Mouse (Mus musculus) Muller cell, postnatal 12 days (primary cell): ENCODE measurements around the gene Muc13.
A peak's percentile ranks its signal among the peaks of the same experiment; 100 is the strongest.

Experiments used
- DNase-seq: peaks from one replicate; pipeline ENCODE4 v3.0.0-alpha.2; 2015; ENCODE audit errors: inconsistent ontology term

Gene Muc13

GRCm38 (mm10) chr16:33769848-33770247, 24.0 kb upstream of the Muc13 start:
- no peak for DNase-seq

GRCm38 (mm10) chr16:33770778-33771454, 22.9 kb upstream of the Muc13 start:
- DNase-seq, result no peak

GRCm38 (mm10) chr16:33772809-33773208, 21.0 kb upstream of the Muc13 start:
- no peak for DNase-seq

DNA sequence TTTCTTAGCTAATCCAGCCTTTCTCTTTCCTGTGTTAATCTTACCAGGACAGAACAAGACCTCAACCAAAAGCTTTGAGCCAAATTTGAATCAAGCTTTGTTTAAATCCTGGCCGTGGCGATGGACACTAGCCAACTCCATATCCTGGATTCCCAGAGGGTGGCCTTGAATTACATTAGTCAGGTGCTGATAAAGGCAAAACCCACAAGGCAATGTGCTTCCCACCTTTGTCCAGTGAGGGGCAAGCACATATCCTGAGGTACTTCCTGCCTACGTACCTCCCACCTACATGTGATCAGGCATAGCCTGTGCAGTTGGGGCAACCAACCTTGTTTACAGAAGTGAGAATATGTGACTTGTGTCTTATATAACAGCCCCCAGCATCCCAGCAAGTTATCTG, 18.9 kb upstream of the Muc13 start:
- no peak for DNase-seq

- DNase-seq, result no peak
Observed at GRCm38 (mm10) chr16:33775733-33776335, 18.0 kb upstream of the Muc13 start.

DNA sequence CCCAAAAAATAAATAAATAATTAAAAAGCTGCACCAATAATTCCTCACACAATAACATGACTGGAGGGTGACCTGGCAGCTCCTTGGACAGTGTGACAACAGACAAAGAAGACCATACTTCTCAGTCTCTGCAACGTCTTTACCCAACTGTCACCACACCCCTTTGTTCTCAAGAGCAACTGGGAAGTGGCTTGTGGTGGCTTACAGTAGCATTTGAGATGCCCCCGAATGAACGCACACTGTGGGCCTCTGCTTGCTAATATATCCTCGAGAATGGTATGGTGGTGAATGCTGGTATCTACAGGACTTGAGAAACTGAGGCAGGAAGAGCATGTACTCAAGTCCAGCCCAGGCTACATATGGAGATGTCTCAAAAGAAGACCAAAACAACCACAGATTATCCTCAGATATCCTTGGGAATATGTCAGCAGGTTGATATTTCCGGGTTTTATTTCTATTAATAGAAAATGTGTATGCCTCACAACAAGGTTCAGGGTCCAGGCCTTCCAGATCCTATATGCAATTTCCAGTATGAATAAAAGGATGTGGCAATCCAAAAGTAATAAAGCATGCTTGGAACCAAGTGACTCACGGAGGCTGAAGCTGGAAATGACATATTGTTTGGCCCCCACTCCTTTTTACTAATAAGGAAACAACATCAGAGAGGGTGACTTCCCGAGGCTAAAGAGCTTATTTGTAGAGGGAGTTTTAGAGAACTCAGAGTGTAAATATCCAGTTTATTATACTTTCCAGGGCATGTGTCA, 16.9 kb upstream of the Muc13 start:
- DNase-seq, result no peak

GRCm38 (mm10) chr16:33777607-33778006, 16.2 kb upstream of the Muc13 start:
- DNase-seq, result no peak

DNA sequence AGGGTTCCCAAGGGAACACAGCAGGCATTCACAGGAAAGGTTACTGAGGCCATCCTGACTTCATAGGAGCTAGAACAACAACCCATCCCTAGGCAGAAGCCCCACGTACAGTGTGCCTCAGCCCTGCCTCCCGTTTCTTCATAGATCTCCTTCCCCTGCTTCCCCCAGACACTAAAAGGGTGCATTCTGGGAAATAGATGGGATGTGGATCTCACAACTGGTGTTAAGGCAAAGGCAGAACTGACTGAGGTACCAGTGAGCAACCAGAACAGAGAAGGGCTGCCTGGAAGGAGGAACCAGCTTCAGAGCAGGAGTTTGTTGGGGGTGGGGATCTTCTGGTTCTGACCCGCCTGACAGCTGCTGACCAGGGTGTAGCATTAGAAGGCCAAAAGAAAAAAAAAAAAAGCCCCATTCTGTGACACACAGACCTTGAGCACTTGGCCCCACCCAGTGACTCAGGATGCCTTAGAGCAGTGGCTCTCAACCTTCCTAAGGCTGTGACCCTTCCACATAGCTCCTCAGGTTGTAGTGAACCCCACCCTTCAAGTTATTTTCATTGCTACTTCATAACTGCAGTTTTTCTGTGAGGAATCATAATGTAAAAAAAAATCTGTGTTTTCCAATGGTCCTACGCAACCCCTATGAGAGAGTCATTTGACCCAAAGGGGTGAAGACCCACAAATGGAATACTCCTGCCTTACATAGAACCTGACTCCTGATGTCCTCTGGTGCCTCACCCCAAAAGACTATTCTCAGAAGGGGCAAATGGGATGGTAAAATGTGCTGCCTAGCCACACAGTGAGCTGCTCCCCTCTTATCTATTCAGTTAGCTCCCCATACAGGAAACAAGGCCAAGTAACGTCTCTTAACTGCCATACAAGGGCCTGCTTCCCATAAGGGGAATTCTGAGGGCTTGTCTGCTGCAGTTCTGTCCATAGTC, 11.8 kb upstream of the Muc13 start:
- DNase-seq, result no peak

GRCm38 (mm10) chr16:33782729-33783091, 11.1 kb upstream of the Muc13 start:
- DNase-seq, result no peak

- no peak for DNase-seq
Observed at GRCm38 (mm10) chr16:33784547-33784946, 9.3 kb upstream of the Muc13 start.

- no peak for DNase-seq
Observed at GRCm38 (mm10) chr16:33785092-33785704, 8.6 kb upstream of the Muc13 start.

DNA sequence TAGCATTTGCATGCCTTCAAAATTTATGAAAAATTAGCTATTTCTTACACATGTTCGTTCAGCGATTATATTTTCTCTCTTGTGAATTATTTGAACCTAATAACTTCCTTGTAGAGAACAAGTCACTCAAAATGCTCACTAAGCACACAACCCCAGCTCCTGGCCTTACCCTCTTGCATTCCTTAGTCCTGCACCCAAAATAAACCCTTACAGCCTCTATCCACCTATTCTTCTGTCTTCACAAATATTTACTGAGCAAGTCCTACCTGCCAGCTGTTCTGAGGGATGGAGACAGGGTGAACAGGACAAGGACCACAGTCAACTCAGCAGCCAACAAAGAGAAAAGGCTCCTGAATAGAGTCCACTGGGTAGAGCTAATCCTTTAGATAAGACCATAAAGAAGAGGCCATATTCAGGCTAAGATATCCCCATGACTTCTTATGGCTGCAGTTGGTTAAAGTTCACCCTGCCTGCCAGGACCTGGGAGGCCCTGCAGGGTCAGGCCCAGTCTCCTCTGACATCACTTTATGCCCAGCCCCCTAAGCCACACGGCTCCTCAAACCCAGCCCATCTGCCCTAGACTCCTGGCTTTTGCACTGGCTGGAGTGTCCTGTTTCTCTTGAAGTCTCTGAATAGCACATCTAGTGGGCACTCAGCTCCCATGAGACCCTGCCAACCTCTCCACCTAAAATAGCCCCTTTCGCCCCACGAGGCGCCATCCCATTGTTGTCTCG, 7.0 kb upstream of the Muc13 start:
- DNase-seq, result no peak

DNA sequence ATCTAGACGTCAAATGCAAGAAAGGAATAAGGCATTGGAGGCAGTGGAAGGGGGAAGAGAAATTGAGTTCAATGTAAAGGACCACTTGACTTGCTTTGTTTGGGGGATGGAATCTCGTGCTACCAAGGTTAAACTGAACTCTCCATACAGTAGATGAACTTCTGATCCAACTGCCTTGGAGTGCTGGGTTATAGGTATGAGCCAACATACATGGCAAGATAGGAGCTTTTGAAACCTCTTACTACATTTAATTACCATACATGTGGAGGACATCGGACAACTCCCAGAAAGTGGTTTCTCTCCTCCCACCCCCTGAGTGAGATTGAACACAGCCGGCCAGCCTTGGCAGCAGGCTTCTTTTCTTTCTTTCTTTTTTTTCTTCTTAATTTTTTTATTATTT, 1.3 kb downstream of the Muc13 start:
- DNase-seq, result no peak

GRCm38 (mm10) chr16:33795887-33796286, 2.0 kb downstream of the Muc13 start:
- no peak for DNase-seq

DNA sequence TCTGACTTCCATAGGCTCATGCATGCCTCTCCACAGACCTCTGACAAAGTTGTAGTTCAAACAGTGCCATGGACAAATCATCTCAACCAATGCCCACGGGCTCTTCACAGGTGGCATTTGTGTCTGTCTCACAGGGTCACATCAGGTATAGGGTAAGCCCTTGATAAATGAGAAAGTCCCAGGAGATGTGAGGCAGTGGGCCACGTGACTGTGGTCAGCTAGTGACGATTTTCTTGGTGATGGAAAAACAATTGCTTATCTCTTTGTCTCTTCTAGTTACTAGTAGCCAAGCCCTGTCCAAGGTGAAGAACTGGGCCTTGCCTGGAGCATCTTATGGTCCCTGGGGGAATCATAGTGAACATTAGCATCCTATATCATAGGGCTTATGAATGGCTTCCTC, 2.9 kb downstream of the Muc13 start:
- DNase-seq, result no peak

DNA sequence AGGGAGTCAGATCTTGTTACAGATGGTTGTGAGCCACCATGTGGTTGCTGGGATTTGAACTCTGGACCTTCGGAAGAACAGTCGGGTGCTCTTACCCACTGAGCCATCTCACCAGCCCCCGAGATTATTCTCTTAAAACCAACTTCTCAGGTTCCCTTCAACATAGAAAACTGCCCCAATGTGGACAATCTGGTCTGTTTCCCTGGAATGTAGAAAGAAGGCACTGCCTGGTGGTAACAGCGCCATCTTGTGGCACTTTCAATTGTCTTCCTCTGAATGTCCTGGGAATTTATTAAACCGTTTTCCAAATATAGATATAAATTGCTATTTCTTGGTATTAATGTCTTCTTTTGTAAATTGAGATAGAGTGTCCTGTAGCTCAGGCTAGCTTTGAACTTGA, 4.0 kb downstream of the Muc13 start:
- no peak for DNase-seq

- no peak for DNase-seq
Observed at GRCm38 (mm10) chr16:33810002-33810401, 16.2 kb downstream of the Muc13 start.

GRCm38 (mm10) chr16:33818413-33819165, 24.8 kb downstream of the Muc13 start:
- no peak for DNase-seq

GRCm38 (mm10) chr16:33820269-33821178, 26.7 kb downstream of the Muc13 start:
- peak; percentile 70 for DNase-seq
